Comparison of ENCODE assay signal across 1 mouse cellular context in the genomic region with DNA sequence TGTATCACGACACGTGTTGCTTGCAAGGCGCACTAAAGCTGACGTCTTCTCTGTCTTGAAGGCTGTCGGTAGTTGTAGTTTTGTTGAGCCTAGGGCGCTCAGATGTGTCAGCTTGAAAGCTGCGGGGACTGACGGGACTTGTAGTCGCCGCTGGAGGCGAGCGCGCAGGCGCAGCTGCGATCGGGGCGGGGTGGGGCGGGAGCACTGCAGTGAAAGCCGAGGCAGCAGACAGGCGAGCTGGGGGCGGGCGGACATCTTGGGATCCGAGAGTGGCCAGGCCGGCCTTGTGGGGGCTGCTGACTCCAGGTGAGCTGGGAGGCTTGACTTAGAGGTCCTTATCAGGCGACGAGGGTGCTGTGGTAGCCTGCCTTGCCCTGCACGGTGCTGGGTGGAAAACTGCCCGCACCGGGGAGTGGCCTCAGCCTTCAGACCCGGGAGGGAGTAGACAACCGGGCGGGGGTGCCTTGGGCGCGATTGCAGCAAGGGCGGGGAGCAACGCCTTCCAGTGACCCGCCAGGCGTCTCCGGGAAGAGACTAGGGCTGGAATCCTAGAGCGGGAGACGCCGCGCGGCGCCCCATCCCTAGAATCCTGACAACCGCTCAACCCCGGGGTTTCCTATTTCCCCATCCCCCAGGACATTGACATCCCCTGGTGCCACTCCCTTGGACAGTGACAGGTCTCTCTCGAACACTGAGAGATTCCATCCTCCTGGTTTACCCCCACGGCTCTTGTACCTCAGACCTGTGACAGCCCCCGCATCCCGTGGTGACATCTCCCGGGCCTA.
TF ChIP-seq lines count a peak whose summit lies in the region.

A gene (plus strand): TSS at position 183 of the 785 bp plus-strand sequence.

TF ChIP-seq in myocyte, 11 proteins besides CTCF, POLR2A, EP300 and RAD21 (continued from another document):
- TF ChIP-seq MYOG (IDR thresholded peaks at IDR 0.05; ENCODE audit: control insufficient read depth in 1 of 3, insufficient read depth in 1 of 3, insufficient read length in 2 of 3, low read depth in 2 of 3) (peak in 1 of 3 experiments; percentile 27), MYOD1 (IDR thresholded peaks at IDR 0.05; ENCODE audit: control insufficient read depth in 1 of 3, insufficient read length in 2 of 3, low read depth in 2 of 3) (peak in 1 of 3 experiments; percentile 25), TCF3 (IDR thresholded peaks at IDR 0.05; ENCODE audit: insufficient read length, low read depth) (no peak), CEBPB (IDR thresholded peaks at IDR 0.05; ENCODE audit: insufficient read depth, poor library complexity, severe bottlenecking) (no peak)
TF ChIP-seq in myocyte: peak in this region for 6.
